Mouse (Mus musculus) myocyte (in vitro differentiated cells): Measurements from ENCODE around the gene C730034F03Rik.

ENCODE experiments used
- CEBPB ChIP-seq: IDR thresholded peaks from 2 replicates; pipeline ENCODE4 v1.6.1; 2011; ENCODE audit warnings: mild to moderate bottlenecking, moderate library complexity; ENCODE audit not compliant: poor library complexity, insufficient read depth, severe bottlenecking
- POLR2A ChIP-seq: IDR thresholded peaks from one replicate; pipeline ENCODE4 v1.6.1; 2011; ENCODE audit warnings: low read depth, mild to moderate bottlenecking, control low read depth, moderate library complexity; ENCODE audit not compliant: insufficient read length
- POLR2AphosphoS2 ChIP-seq: IDR thresholded peaks from one replicate; pipeline ENCODE4 v1.6.1; 2011; ENCODE audit warnings: low read depth, control low read depth; ENCODE audit not compliant: insufficient read length
- REST ChIP-seq: IDR thresholded peaks from one replicate; pipeline ENCODE4 v1.6.1; 2011; ENCODE audit warnings: mild to moderate bottlenecking, control low read depth, moderate library complexity; ENCODE audit not compliant: insufficient read depth, insufficient read length
- TCF12 ChIP-seq: IDR thresholded peaks from one replicate; pipeline ENCODE4 v1.6.1; 2011; ENCODE audit warnings: mild to moderate bottlenecking, control low read depth; ENCODE audit not compliant: poor library complexity, insufficient read depth, severe bottlenecking

- TF ChIP-seq TCF12 (no peak), POLR2AphosphoS2 (no peak), POLR2A (no peak), CEBPB (peak; percentile 64; the same call in 1 of the 2 replicates), REST (no peak)
These were observed 6.5 kb downstream of the C730034F03Rik start for GRCm38 (mm10) chr15:89435878-89436277.
